Mouse (Mus musculus): ENCODE results near the gene Prkca. TPM values are rescaled to one million over a fixed set of nuclear protein-coding genes. Genes with fewer than 3 reads are reported as not detected.

Gene Prkca
- polyA plus RNA-seq, 1 experiment = 2.2 TPM

DNA sequence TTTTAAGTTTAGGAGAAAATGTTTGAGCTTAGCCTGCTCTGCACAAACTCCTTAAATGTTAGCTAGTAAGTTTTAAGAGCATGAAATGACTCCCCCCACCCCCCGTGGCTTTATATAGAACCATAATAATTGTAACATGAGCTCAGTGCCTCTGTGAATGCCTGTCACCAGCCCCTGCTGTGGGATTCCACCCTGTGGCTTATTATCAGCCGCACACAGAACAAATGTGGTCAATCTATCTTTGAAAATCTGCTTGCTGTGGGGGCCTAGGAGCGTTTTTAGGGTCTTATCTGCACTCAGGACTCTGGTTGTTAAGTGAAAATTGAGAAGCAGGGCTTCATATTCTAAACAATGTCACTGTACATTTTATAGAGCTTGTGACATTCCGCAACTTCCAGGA, 195.2 kb downstream of the Prkca start:
- no peak for TF ChIP-seq POLR2A (IDR thresholded peaks at IDR 0.05; ENCODE audit: control insufficient read depth, low read depth, low read length)
- TF ChIP-seq CTCF (IDR thresholded peaks at IDR 0.05; ENCODE audit: control insufficient read depth, insufficient read depth, insufficient replicate concordance, low read depth, low read length) = no peak
- Histone ChIP-seq H3K36me3 (ENCODE audit: control insufficient read depth, insufficient read depth, low read length) (no peaks in the 10 kb centered on the region), H3K4me3 (ENCODE audit: control insufficient read depth, low read depth, low read length) (no peak overlapping the region), H3K4me1 (ENCODE audit: control insufficient read depth, insufficient read depth, low read length) (no peaks in the 10 kb centered on the region), H3K27ac (ENCODE audit: control insufficient read depth, insufficient read depth, low read depth, low read length) (no peak overlapping the region), H3K27me3 (ENCODE audit: control insufficient read depth, insufficient read depth, low read length) (no peaks in the 10 kb centered on the region)

GRCm38 (mm10) chr11:108145752-108146496, 197.8 kb downstream of the Prkca start:
- Histone ChIP-seq H3K27ac (ENCODE audit: control insufficient read depth, insufficient read depth, low read depth, low read length) (no peak overlapping the region), H3K4me1 (ENCODE audit: control insufficient read depth, insufficient read depth, low read length) (no peaks in the 10 kb centered on the region), H3K27me3 (ENCODE audit: control insufficient read depth, insufficient read depth, low read length) (no peaks in the 10 kb centered on the region), H3K4me3 (ENCODE audit: control insufficient read depth, low read depth, low read length) (no peak overlapping the region), H3K36me3 (ENCODE audit: control insufficient read depth, insufficient read depth, low read length) (no peaks in the 10 kb centered on the region)
- TF ChIP-seq POLR2A (IDR thresholded peaks at IDR 0.05; ENCODE audit: control insufficient read depth, low read depth, low read length) (no peak), CTCF (IDR thresholded peaks at IDR 0.05; ENCODE audit: control insufficient read depth, insufficient read depth, insufficient replicate concordance, low read depth, low read length) (no peak)

- Histone ChIP-seq H3K27me3 (ENCODE audit: control insufficient read depth, insufficient read depth, low read length) (no peaks in the 10 kb centered on the region), H3K36me3 (ENCODE audit: control insufficient read depth, insufficient read depth, low read length) (no peaks in the 10 kb centered on the region), H3K4me3 (ENCODE audit: control insufficient read depth, low read depth, low read length) (no peak overlapping the region), H3K4me1 (ENCODE audit: control insufficient read depth, insufficient read depth, low read length) (no peaks in the 10 kb centered on the region), H3K27ac (ENCODE audit: control insufficient read depth, insufficient read depth, low read depth, low read length) (no peak overlapping the region)
- TF ChIP-seq POLR2A (IDR thresholded peaks at IDR 0.05; ENCODE audit: control insufficient read depth, low read depth, low read length) (no peak), CTCF (IDR thresholded peaks at IDR 0.05; ENCODE audit: control insufficient read depth, insufficient read depth, insufficient replicate concordance, low read depth, low read length) (no peak)
These were observed 198.6 kb downstream of the Prkca start for GRCm38 (mm10) chr11:108145128-108145527.

- Histone ChIP-seq H3K4me1 (ENCODE audit: control insufficient read depth, insufficient read depth, low read length) (no peaks in the 10 kb centered on the region), H3K27me3 (ENCODE audit: control insufficient read depth, insufficient read depth, low read length) (no peaks in the 10 kb centered on the region), H3K4me3 (ENCODE audit: control insufficient read depth, low read depth, low read length) (no peak overlapping the region), H3K27ac (ENCODE audit: control insufficient read depth, insufficient read depth, low read depth, low read length) (no peak overlapping the region), H3K36me3 (ENCODE audit: control insufficient read depth, insufficient read depth, low read length) (no peaks in the 10 kb centered on the region)
- no peak for TF ChIP-seq POLR2A (IDR thresholded peaks at IDR 0.05; ENCODE audit: control insufficient read depth, low read depth, low read length)
- no peak for TF ChIP-seq CTCF (IDR thresholded peaks at IDR 0.05; ENCODE audit: control insufficient read depth, insufficient read depth, insufficient replicate concordance, low read depth, low read length)
These were observed 200.0 kb downstream of the Prkca start for GRCm38 (mm10) chr11:108143739-108144138.

- H3K4me3 ChIP-seq (ENCODE audit: control insufficient read depth, low read depth, low read length) = no peak overlapping the region
- no peak overlapping the region for H3K27ac ChIP-seq (ENCODE audit: control insufficient read depth, insufficient read depth, low read depth, low read length)
- H3K27me3 ChIP-seq (ENCODE audit: control insufficient read depth, insufficient read depth, low read length) = no peaks in the 10 kb centered on the region
- no peaks in the 10 kb centered on the region for H3K36me3 ChIP-seq (ENCODE audit: control insufficient read depth, insufficient read depth, low read length)
- TF ChIP-seq POLR2A (IDR thresholded peaks at IDR 0.05; ENCODE audit: control insufficient read depth, low read depth, low read length) (no peak), CTCF (IDR thresholded peaks at IDR 0.05; ENCODE audit: control insufficient read depth, insufficient read depth, insufficient replicate concordance, low read depth, low read length) (no peak)
- no peaks in the 10 kb centered on the region for H3K4me1 ChIP-seq (ENCODE audit: control insufficient read depth, insufficient read depth, low read length)
These were observed 203.7 kb downstream of the Prkca start for GRCm38 (mm10) chr11:108140028-108140427.

DNA sequence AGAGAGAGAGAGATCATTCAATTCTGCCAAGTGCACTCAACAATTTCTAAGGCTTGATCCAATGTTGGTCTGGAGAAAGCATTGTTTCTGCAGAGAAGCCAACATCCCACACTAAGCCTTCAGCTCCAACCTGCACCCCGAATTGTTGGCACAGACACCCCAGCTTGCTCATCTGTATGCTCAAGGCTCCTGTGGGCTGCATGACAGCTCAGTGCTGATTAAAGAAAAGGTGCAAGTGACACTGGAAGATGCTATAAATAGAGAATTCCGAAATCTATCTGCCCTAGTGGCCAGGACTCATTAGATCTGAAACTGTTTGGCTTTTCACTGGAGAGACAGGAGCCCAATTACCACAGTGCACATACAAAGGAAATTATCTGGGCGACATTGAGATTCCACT, 207.4 kb downstream of the Prkca start:
- Histone ChIP-seq H3K27me3 (ENCODE audit: control insufficient read depth, insufficient read depth, low read length) (no peaks in the 10 kb centered on the region), H3K36me3 (ENCODE audit: control insufficient read depth, insufficient read depth, low read length) (no peaks in the 10 kb centered on the region), H3K27ac (ENCODE audit: control insufficient read depth, insufficient read depth, low read depth, low read length) (no peak overlapping the region), H3K4me3 (ENCODE audit: control insufficient read depth, low read depth, low read length) (no peak overlapping the region), H3K4me1 (ENCODE audit: control insufficient read depth, insufficient read depth, low read length) (no peaks in the 10 kb centered on the region)
- no peak for TF ChIP-seq POLR2A (IDR thresholded peaks at IDR 0.05; ENCODE audit: control insufficient read depth, low read depth, low read length)
- no peak for TF ChIP-seq CTCF (IDR thresholded peaks at IDR 0.05; ENCODE audit: control insufficient read depth, insufficient read depth, insufficient replicate concordance, low read depth, low read length)

- H3K36me3 ChIP-seq (ENCODE audit: control insufficient read depth, insufficient read depth, low read length) = no peaks in the 10 kb centered on the region
- no peaks in the 10 kb centered on the region for H3K4me1 ChIP-seq (ENCODE audit: control insufficient read depth, insufficient read depth, low read length)
- no peak overlapping the region for H3K4me3 ChIP-seq (ENCODE audit: control insufficient read depth, low read depth, low read length)
- H3K27me3 ChIP-seq (ENCODE audit: control insufficient read depth, insufficient read depth, low read length) = no peaks in the 10 kb centered on the region
- H3K27ac ChIP-seq (ENCODE audit: control insufficient read depth, insufficient read depth, low read depth, low read length) = no peak overlapping the region
- TF ChIP-seq CTCF (IDR thresholded peaks at IDR 0.05; ENCODE audit: control insufficient read depth, insufficient read depth, insufficient replicate concordance, low read depth, low read length) = peak; percentile 36; the same call in 1 of the 2 replicates
- no peak for TF ChIP-seq POLR2A (IDR thresholded peaks at IDR 0.05; ENCODE audit: control insufficient read depth, low read depth, low read length)
These were observed 208.1 kb downstream of the Prkca start for GRCm38 (mm10) chr11:108135407-108136159.
